Mouse (Mus musculus) MEL (cell line): Measurements from ENCODE around the gene Klk1b4. TPM values are rescaled to one million over a fixed set of nuclear protein-coding genes. Genes with fewer than 3 reads are reported as not detected.

Experiments
- DNase-seq: peaks from one replicate; pipeline ENCODE4 v3.0.0; 2011; ENCODE audit warnings: low read depth, low spot score
- H3K27ac ChIP-seq: 2 replicates; pipeline ENCODE4 v1.5.1; 2012; ENCODE audit warnings: low read depth, mild to moderate bottlenecking, control low read depth, low read length, moderate library complexity; ENCODE audit not compliant: control insufficient read depth
- H3K27me3 ChIP-seq, 2 experiments: fragments of 150-350 bp in 1 of 2; sonication (generic) in 1 of 2; 2 replicates each; pipeline ENCODE4 v1.6.1; 2012; ENCODE audit warnings: low read length in 2 of 2, mild to moderate bottlenecking in 2 of 2, improper control_type of control experiment in 1 of 2, moderate library complexity in 1 of 2; ENCODE audit not compliant: insufficient read depth in 2 of 2, control insufficient read depth in 1 of 2
- H3K36me3 ChIP-seq, 2 experiments: 2 replicates each; pipeline ENCODE4 v1.6.1; 2012 to 2014; ENCODE audit warnings: low read length in 2 of 2, improper control_type of control experiment in 1 of 2, inconsistent platforms in 1 of 2, mild to moderate bottlenecking in 1 of 2; ENCODE audit not compliant: insufficient read depth in 2 of 2, control insufficient read depth in 1 of 2
- H3K4me1 ChIP-seq, 2 experiments: fragments of 150-350 bp in 1 of 2; sonication (generic) in 1 of 2; 2 replicates each; pipeline ENCODE4 v1.6.1; 2012; ENCODE audit warnings: low read length in 2 of 2, improper control_type of control experiment in 1 of 2, mild to moderate bottlenecking in 1 of 2; ENCODE audit not compliant: insufficient read depth in 2 of 2, control insufficient read depth in 1 of 2
- H3K4me3 ChIP-seq, 2 experiments: fragments of 150-350 bp in 1 of 2; sonication (generic) in 1 of 2; 2 replicates each; pipeline ENCODE4 v1.5.1; 2012; ENCODE audit warnings: low read depth in 2 of 2, low read length in 2 of 2, mild to moderate bottlenecking in 2 of 2, moderate library complexity in 2 of 2, control low read depth in 1 of 2, improper control_type of control experiment in 1 of 2; ENCODE audit not compliant: control insufficient read depth in 1 of 2, insufficient read depth in 1 of 2
- H3K79me2 ChIP-seq: 2 replicates; pipeline ENCODE4 v1.6.1; 2012; ENCODE audit warnings: mild to moderate bottlenecking, low read length, moderate library complexity; ENCODE audit not compliant: control insufficient read depth, poor library complexity, insufficient read depth
- H3K9ac ChIP-seq: 2 replicates; pipeline ENCODE4 v1.6.1; 2012; ENCODE audit warnings: low read depth, mild to moderate bottlenecking, control low read depth, low read length, moderate library complexity; ENCODE audit not compliant: control insufficient read depth, poor library complexity, severe bottlenecking
- H3K9me3 ChIP-seq: fragments of 150-350 bp; sonication (generic); replicated peaks from 2 replicates; pipeline ENCODE4 v1.6.1; 2012; ENCODE audit warnings: mild to moderate bottlenecking, low read length, improper control_type of control experiment, moderate library complexity; ENCODE audit not compliant: insufficient read depth
- BHLHE40 ChIP-seq: IDR thresholded peaks from 2 replicates; pipeline ENCODE4 v1.6.1; 2012; ENCODE audit warnings: low read depth, mild to moderate bottlenecking, inconsistent platforms, low read length, improper control_type of control experiment, borderline replicate concordance
- CHD2 ChIP-seq: IDR thresholded peaks from 2 replicates; pipeline ENCODE4 v1.6.1; 2011; ENCODE audit warnings: low read length, improper control_type of control experiment
- E2F4 ChIP-seq: IDR thresholded peaks from 2 replicates; pipeline ENCODE4 v1.6.1; 2011; ENCODE audit warnings: low read depth, low read length, improper control_type of control experiment, borderline replicate concordance
- ELF1 ChIP-seq: IDR thresholded peaks from 2 replicates; pipeline ENCODE4 v1.6.1; 2014; ENCODE audit warnings: low read depth, mild to moderate bottlenecking, inconsistent platforms, low read length, improper control_type of control experiment, moderate library complexity
- EP300 ChIP-seq, 2 experiments: IDR thresholded peaks; 2 replicates each; pipeline ENCODE4 v1.6.1; 2011; ENCODE audit warnings: improper control_type of control experiment in 2 of 2, low read length in 2 of 2, low read depth in 1 of 2, mild to moderate bottlenecking in 1 of 2
- ETS1 ChIP-seq: IDR thresholded peaks from 2 replicates; pipeline ENCODE4 v1.6.1; 2012; ENCODE audit warnings: low read depth, mild to moderate bottlenecking, inconsistent platforms, low read length, improper control_type of control experiment, moderate library complexity
- GABPA ChIP-seq: IDR thresholded peaks from 2 replicates; pipeline ENCODE4 v1.6.1; 2012; ENCODE audit warnings: low read depth, mild to moderate bottlenecking, inconsistent platforms, low read length, improper control_type of control experiment, moderate library complexity
- GATA1 ChIP-seq: IDR thresholded peaks from 2 replicates; pipeline ENCODE4 v1.6.1; 2011; ENCODE audit warnings: low read depth, low read length, improper control_type of control experiment
- JUND ChIP-seq: IDR thresholded peaks from 2 replicates; pipeline ENCODE4 v1.6.1; 2011; ENCODE audit warnings: low read depth, mild to moderate bottlenecking, improper control_type of control experiment, low read length
- MAX ChIP-seq: IDR thresholded peaks from 2 replicates; pipeline ENCODE4 v1.6.1; 2011; ENCODE audit warnings: low read length, improper control_type of control experiment
- MYB ChIP-seq: IDR thresholded peaks from 2 replicates; pipeline ENCODE4 v1.6.1; 2011; ENCODE audit warnings: mild to moderate bottlenecking, low read depth, low read length, improper control_type of control experiment
- NELFE ChIP-seq: IDR thresholded peaks from 2 replicates; pipeline ENCODE4 v1.6.1; 2011; ENCODE audit warnings: low read depth, low read length, improper control_type of control experiment
- NRF1 ChIP-seq: IDR thresholded peaks from 2 replicates; pipeline ENCODE4 v1.6.1; 2014; ENCODE audit warnings: low read depth, mild to moderate bottlenecking, inconsistent platforms, low read length, improper control_type of control experiment, moderate library complexity; ENCODE audit not compliant: poor library complexity, insufficient read depth, severe bottlenecking
- POLR2AphosphoS2 ChIP-seq: IDR thresholded peaks from 2 replicates; pipeline ENCODE4 v1.6.1; 2011; ENCODE audit warnings: low read length, improper control_type of control experiment
- RCOR1 ChIP-seq: IDR thresholded peaks from 2 replicates; pipeline ENCODE4 v1.6.1; 2012; ENCODE audit warnings: low read depth, mild to moderate bottlenecking, inconsistent platforms, low read length, improper control_type of control experiment
- SIN3A ChIP-seq: IDR thresholded peaks from 2 replicates; pipeline ENCODE4 v1.6.1; 2012; ENCODE audit warnings: low read length, improper control_type of control experiment, inconsistent platforms
- SMC3 ChIP-seq: IDR thresholded peaks from 2 replicates; pipeline ENCODE4 v1.6.1; 2011; ENCODE audit warnings: low read depth, low read length, improper control_type of control experiment
- TAL1 ChIP-seq: IDR thresholded peaks from 2 replicates; pipeline ENCODE4 v1.6.1; 2012; ENCODE audit warnings: mild to moderate bottlenecking, inconsistent platforms, low read length, moderate library complexity, mixed read lengths
- TBP ChIP-seq: IDR thresholded peaks from 2 replicates; pipeline ENCODE4 v1.8.0; 2011; ENCODE audit warnings: low read depth, low read length, improper control_type of control experiment
- UBTF ChIP-seq: IDR thresholded peaks from 2 replicates; pipeline ENCODE4 v1.6.1; 2012; ENCODE audit warnings: low read depth, mild to moderate bottlenecking, inconsistent platforms, low read length, improper control_type of control experiment, moderate library complexity, borderline replicate concordance; ENCODE audit not compliant: insufficient read depth
- USF2 ChIP-seq, 2 experiments: IDR thresholded peaks; 2 replicates each; pipeline ENCODE4 v1.6.1; 2011 to 2012; ENCODE audit warnings: improper control_type of control experiment in 2 of 2, low read length in 2 of 2, borderline replicate concordance in 1 of 2, inconsistent platforms in 1 of 2, low read depth in 1 of 2, mild to moderate bottlenecking in 1 of 2; ENCODE audit not compliant: insufficient read depth in 1 of 2
- polyA plus RNA-seq, 2 experiments: library from polyadenylated mRNA; stranded (reverse) in 1 of 2; unstranded in 1 of 2; fragments of >175 nt in 1 of 2; fragments of >200 nt in 1 of 2; gene quantifications; 2 replicates each; pipeline versions ENCODE4 v1.2.1 to v1.2.4; 2012; ENCODE audit warnings: low replicate concordance in 2 of 2, low read depth in 1 of 2; ENCODE audit not compliant: insufficient read length in 2 of 2, insufficient read depth in 1 of 2, missing spikeins in 1 of 2
- total RNA-seq: library from RNA; depleted of rRNA; stranded (reverse); fragments of 300-350 nt; gene quantifications from 2 replicates; pipeline ENCODE4 v1.2.3, GENCODE M21; 2012

The Klk1b4 gene
- total and polyA plus RNA-seq, 3 experiments, result not detected

GRCm38 (mm10) chr7:44254930-44255329, 47.7 kb downstream of the Klk1b4 start:
- no peak for TF ChIP-seq USF2 (IDR thresholded peaks at IDR 0.05; ENCODE audit: borderline replicate concordance in 1 of 2, insufficient read depth in 1 of 2, low read depth in 1 of 2, low read length in 2 of 2)
- TF ChIP-seq CHD2, result no peak
- TF ChIP-seq SMC3, result no peak
- Histone ChIP-seq H3K4me3 (no peak overlapping the region), H3K4me1 (no peaks in the 10 kb centered on the region), H3K9ac (no peak overlapping the region), H3K9me3 (no peaks in the 10 kb centered on the region), H3K27me3 (no peaks in the 10 kb centered on the region), H3K27ac (no peak overlapping the region), H3K79me2 (peaks cover under 1% of the 10 kb centered on the region; the same call in 1 of the 2 replicates), H3K36me3 (no peaks in the 10 kb centered on the region; a peak in 2 of 4 replicates)
- no peak for DNase-seq

- Histone ChIP-seq H3K27me3 (no peaks in the 10 kb centered on the region), H3K4me3 (no peak within 1 kb of the TSS), H3K9ac (no peak within 1 kb of the TSS), H3K79me2 (no peaks in the 10 kb centered on the region)
- TF ChIP-seq MYB (no peak), RCOR1 (no peak), EP300 (IDR thresholded peaks at IDR 0.05; ENCODE audit: low read depth in 1 of 2, low read length in 2 of 2) (no peak), JUND (no peak), UBTF (no peak), CHD2 (no peak), E2F4 (no peak), SIN3A (no peak), ELF1 (no peak), ETS1 (no peak), BHLHE40 (no peak), POLR2AphosphoS2 (no peak), GABPA (no peak), TAL1 (no peak), MAX (no peak), GATA1 (no peak), SMC3 (no peak), NRF1 (no peak), NELFE (no peak), TBP (no peak)
- TF ChIP-seq, all 39 proteins: peak for 0
- H3K4me1 ChIP-seq, result no peaks in the 10 kb centered on the region
- no peaks in the 10 kb centered on the region for H3K9me3 ChIP-seq
- no peak for DNase-seq
- H3K36me3 ChIP-seq, result no peaks in the 10 kb centered on the region
- no peak within 1 kb of the TSS for H3K27ac ChIP-seq
These were observed 50.0 kb downstream of the Klk1b4 start, which contains the start of gene Acp4 for GRCm38 (mm10) chr7:44257278-44257677. Gene Acp4, minus strand, starts transcription at chr7:44257378.
